Mouse (Mus musculus): ENCODE data around the gene Ern1. TPM values are rescaled to one million over a fixed set of nuclear protein-coding genes. Genes with fewer than 3 reads are reported as not detected.
A peak's percentile ranks its signal among the peaks of the same experiment; 100 is the strongest.
"Not testable (repeated sequence)": the region's sequence is repeated elsewhere in the genome, so short reads cannot be mapped to it uniquely, and the experiment has no call there.

Ern1 gene
- polyA plus RNA-seq, 1 experiment from 2014 or later, result 6.6 TPM

DNA sequence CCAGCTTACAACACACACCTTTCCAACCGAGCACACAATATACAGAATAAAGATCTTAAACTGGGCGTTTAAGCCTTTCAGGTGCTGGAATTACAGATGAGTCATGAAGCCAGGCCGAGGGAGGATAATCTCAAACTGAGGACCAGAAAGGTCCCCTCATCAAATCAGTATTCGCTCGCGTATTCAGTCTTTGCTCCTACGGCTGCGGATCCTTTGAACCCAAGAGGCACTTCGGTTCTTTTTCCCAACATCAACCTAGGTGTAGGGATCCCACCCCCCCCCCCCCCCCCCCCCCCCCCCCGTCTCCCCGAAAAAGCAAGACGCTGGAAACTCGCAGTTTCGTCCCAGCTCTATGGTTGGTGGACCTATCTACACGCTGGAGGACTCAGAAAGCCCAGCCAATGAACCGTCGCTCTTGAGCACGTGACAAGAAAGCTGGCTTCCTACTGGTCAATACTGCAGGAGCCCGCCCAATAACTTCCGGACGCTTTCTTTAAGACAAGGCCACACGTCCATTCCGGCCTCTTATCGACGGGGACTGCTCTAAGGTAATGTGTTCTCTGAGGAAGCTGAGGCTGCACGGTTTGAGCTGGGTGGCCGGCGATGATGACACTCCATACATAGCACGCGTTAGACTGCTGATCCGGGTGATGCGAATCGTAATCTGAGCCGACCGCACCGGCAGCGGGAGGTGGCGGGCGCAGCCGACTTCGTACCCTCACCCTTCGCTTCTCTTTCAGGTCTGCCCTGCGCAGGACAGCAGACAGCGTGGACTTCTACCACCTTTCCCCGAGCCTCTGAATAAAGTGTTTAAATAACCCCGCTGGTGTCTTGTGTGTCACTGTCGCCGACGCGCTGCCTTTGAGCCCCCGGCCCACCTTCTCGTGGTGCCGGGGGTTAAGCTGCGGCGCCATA is 13.0 kb upstream of the Ern1 start:
- Histone ChIP-seq H3K4me1 (ENCODE audit: control insufficient read depth, insufficient read depth, low read length) (no peaks in the 10 kb centered on the region), H3K4me3 (replicated peaks; ENCODE audit: low read depth, low read length) (peak overlapping the region; percentile 94), H3K36me3 (ENCODE audit: control insufficient read depth, insufficient read depth, low read length) (peaks cover 3% of the 10 kb centered on the region; the same call in 1 of the 2 replicates), H3K27me3 (ENCODE audit: control insufficient read depth, insufficient read depth, low read length) (no peaks in the 10 kb centered on the region), H3K27ac (replicated peaks; ENCODE audit: low read depth, low read length) (peak overlapping the region; percentile 97), H3K4me2 (ENCODE audit: low read length) (peak overlapping the region; percentile 79), H3K9ac (replicated peaks; ENCODE audit: low read length) (peak overlapping the region; percentile 99), H3K9me3 (ENCODE audit: control insufficient read depth, low read length) (no peaks in the 10 kb centered on the region)
- DNase-seq (peak; percentile 98), ATAC-seq (ENCODE audit: low FRiP score, low TSS enrichment) (peak; percentile 96)
- WGBS, result under 1% methylated on average over 53 of the region's 55 CpGs

DNA sequence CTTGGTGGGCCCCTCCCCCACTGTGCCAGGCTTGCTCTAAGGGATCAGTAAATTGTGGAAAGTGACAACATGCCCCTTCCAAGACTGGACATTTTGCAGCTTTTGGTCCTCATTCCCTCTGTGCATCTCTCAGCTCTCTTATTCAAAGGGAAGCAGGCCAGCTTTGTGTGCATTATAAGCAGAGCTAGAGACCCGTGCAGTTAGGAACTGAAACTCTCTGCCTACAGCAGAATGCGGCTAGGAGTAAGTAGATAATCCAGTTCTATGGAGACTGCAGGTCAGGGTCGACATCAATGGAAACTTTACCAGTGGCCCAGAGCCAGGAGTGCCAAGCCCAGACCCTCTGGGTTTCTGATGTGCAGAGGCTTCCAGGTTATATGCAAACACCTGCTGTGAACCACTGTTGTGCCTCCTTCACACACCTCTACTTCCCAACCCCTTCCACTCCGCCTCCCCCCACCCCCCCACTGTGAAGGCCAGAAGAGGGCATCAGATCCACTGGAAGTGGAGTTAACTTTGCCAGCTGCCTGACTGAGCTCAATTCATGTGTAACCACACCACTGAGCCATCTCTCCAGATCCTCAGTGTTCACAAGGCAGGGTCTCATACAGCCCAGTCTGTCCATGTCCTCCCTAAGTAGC is 11.2 kb upstream of the Ern1 start:
- no peak for ATAC-seq (ENCODE audit: low FRiP score, low TSS enrichment)
- Histone ChIP-seq H3K27ac (replicated peaks; ENCODE audit: low read depth, low read length) (no peak overlapping the region), H3K4me2 (ENCODE audit: low read length) (no peak overlapping the region), H3K36me3 (ENCODE audit: control insufficient read depth, insufficient read depth, low read length) (peaks cover 3% of the 10 kb centered on the region; the same call in 1 of the 2 replicates), H3K9me3 (ENCODE audit: control insufficient read depth, low read length) (no peaks in the 10 kb centered on the region), H3K9ac (replicated peaks; ENCODE audit: low read length) (no peak overlapping the region), H3K27me3 (ENCODE audit: control insufficient read depth, insufficient read depth, low read length) (no peaks in the 10 kb centered on the region), H3K4me3 (replicated peaks; ENCODE audit: low read depth, low read length) (no peak overlapping the region), H3K4me1 (ENCODE audit: control insufficient read depth, insufficient read depth, low read length) (no peaks in the 10 kb centered on the region)
- no peak for DNase-seq
- WGBS, result 14% methylated on average over 4 of the region's 4 CpGs

DNA sequence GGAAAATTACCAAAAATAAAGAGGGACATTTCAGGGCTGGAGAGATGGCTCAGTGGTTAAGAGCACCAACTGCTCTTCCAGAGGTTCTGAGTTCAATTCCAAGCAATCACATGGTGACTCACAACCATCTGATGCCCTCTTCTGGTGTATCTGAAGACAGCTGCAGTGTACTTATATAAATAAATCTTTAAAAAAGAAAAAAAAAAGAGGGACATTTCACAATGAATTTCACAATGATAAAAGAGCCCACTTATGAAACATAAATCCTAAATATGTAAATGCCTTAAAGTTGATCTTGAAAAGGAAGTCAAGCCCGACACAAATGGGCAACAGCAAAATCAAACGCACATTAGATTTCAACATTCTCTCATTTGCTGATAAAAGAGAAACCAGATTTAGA is 10.3 kb upstream of the Ern1 start:
- ATAC-seq (ENCODE audit: low FRiP score, low TSS enrichment), result no peak
- no peak overlapping the region for H3K9ac ChIP-seq (replicated peaks; ENCODE audit: low read length)
- no peaks in the 10 kb centered on the region for H3K27me3 ChIP-seq (ENCODE audit: control insufficient read depth, insufficient read depth, low read length)
- H3K27ac ChIP-seq (replicated peaks; ENCODE audit: low read depth, low read length), result no peak overlapping the region
- no peaks in the 10 kb centered on the region for H3K9me3 ChIP-seq (ENCODE audit: control insufficient read depth, low read length)
- peaks cover 2% of the 10 kb centered on the region; the same call in 1 of the 2 replicates for H3K36me3 ChIP-seq (ENCODE audit: control insufficient read depth, insufficient read depth, low read length)
- no peak for DNase-seq
- H3K4me1 ChIP-seq (ENCODE audit: control insufficient read depth, insufficient read depth, low read length), result no peaks in the 10 kb centered on the region
- 90% methylated on average over 2 of the region's 2 CpGs for WGBS
- no peak overlapping the region for H3K4me2 ChIP-seq (ENCODE audit: low read length)
- H3K4me3 ChIP-seq (replicated peaks; ENCODE audit: low read depth, low read length), result no peak overlapping the region

DNA sequence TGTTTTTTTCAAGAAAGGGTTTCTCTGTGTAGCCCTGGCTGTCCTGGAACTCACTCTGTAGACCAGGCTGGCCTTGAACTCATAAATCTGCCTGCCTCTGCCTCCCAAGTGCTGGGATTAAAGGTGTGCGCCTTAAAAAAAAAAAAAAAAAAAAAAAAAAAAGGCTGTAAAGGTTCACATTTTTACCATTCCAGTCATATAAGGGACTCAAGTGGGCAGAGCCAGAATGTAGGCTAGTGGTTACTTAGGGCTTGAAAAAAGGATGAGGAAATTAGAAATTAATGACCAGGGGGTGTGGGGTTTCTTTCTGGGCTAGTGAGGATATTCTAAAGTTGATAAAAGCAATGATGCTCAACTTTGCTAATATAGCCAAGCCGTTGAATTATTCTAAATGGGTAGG is 9.4 kb upstream of the Ern1 start:
- H3K4me3 ChIP-seq (replicated peaks; ENCODE audit: low read depth, low read length); DNase-seq; H3K9ac ChIP-seq (replicated peaks; ENCODE audit: low read length); ATAC-seq (ENCODE audit: low FRiP score, low TSS enrichment); H3K4me2 ChIP-seq (ENCODE audit: low read length); H3K27ac ChIP-seq (replicated peaks; ENCODE audit: low read depth, low read length); H3K9me3 ChIP-seq (ENCODE audit: control insufficient read depth, low read length); H3K36me3 ChIP-seq (ENCODE audit: control insufficient read depth, insufficient read depth, low read length); H3K4me1 ChIP-seq (ENCODE audit: control insufficient read depth, insufficient read depth, low read length); H3K27me3 ChIP-seq (ENCODE audit: control insufficient read depth, insufficient read depth, low read length): not testable (repeated sequence)
- 97% methylated on average over 2 of the region's 2 CpGs for WGBS

DNA sequence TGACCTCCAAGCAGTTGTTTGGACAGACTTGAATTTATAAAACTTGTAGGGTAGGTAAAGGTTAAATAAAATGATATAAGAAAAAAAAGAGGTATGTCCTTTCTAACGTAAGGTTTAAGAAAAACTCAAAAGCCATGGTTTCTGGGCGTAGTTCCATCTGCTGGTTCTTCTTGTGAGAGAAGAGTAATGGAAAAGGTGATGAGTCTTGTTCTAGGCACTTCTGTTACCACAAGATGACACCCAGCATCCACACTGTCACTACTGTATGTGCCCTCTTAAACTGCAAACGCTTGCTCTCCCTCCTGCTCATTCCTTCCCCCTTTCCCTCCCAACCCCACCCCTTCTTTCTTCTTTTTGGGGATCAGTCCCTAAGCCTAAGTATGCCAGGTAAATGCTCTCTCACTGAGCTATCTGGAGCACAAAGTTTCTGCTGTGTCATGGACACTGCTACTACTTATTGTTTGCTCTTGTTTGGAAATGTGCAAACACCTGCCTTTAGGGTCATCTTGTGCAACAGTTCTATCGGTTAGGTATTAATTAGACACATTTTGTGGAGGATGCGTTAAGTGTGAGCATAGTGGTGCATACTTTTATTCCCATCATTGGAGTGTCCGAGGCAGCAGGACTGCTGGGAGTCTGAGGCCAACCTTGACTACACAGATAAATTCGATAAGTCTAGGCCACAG is 5.5 kb upstream of the Ern1 start:
- Histone ChIP-seq H3K27ac (replicated peaks; ENCODE audit: low read depth, low read length) (no peak overlapping the region), H3K9me3 (ENCODE audit: control insufficient read depth, low read length) (no peaks in the 10 kb centered on the region), H3K4me1 (ENCODE audit: control insufficient read depth, insufficient read depth, low read length) (0 out of 2 replicates have a peak, but pooled peaks cover 2% of the 10 kb centered on the region), H3K36me3 (ENCODE audit: control insufficient read depth, insufficient read depth, low read length) (no peaks in the 10 kb centered on the region), H3K4me2 (ENCODE audit: low read length) (no peak overlapping the region), H3K9ac (replicated peaks; ENCODE audit: low read length) (no peak overlapping the region), H3K27me3 (ENCODE audit: control insufficient read depth, insufficient read depth, low read length) (no peaks in the 10 kb centered on the region), H3K4me3 (replicated peaks; ENCODE audit: low read depth, low read length) (no peak overlapping the region)
- DNase-seq (no peak), ATAC-seq (ENCODE audit: low FRiP score, low TSS enrichment) (no peak)
- WGBS, result 82% methylated on average over 7 of the region's 7 CpGs

DNA sequence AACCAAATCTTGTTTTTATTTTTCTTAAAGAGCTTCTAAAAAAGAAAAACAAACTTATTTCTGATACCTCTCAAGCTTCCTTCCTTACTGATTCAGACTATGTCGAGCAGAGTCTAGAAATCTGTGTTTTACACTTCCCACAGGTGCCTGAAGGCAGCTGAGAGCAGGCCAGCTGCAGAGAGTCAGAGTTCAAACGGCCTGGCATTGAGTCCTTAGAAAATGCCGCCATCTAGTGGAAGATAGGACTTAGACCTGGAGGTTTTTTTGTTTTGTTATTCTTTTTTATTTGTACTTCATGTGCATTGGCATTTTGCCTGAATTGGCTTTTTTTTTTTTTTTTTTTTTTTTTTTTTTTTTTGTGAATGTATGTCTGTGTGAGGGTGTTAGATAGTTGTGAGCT is 3.7 kb upstream of the Ern1 start:
- WGBS, result 0% methylated on average over 3 of the region's 3 CpGs
- peak; percentile 93 for DNase-seq

DNA sequence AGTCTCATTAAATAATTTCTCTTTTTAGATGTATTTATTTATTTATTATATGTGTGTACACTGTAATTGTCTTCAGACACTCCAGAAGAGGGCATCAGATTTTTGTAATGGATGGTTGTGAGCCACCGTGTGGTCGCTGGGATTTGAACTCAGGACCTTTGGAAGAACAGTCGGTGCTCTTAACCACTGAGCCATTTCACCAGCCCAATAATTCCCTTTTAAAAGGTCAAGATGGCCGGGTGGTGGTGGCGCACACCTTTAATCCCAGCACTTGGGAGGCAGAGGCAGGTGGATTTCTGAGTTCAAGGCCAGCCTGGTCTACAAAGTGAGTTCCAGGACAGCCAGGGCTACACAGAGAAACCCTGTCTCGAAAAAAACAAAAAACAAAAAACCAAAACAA is 2.9 kb upstream of the Ern1 start:
- H3K9ac ChIP-seq (replicated peaks; ENCODE audit: low read length); H3K27ac ChIP-seq (replicated peaks; ENCODE audit: low read depth, low read length); DNase-seq; H3K27me3 ChIP-seq (ENCODE audit: control insufficient read depth, insufficient read depth, low read length); H3K4me2 ChIP-seq (ENCODE audit: low read length); H3K4me3 ChIP-seq (replicated peaks; ENCODE audit: low read depth, low read length); H3K36me3 ChIP-seq (ENCODE audit: control insufficient read depth, insufficient read depth, low read length); H3K9me3 ChIP-seq (ENCODE audit: control insufficient read depth, low read length); ATAC-seq (ENCODE audit: low FRiP score, low TSS enrichment): not testable (repeated sequence)
- H3K4me1 ChIP-seq (ENCODE audit: control insufficient read depth, insufficient read depth, low read length), result peaks cover 13% of the 10 kb centered on the region
- WGBS, result 85% methylated on average over 6 of the region's 6 CpGs

More for the DNA sequence above, 3.7 kb upstream of the Ern1 start:
- H3K9ac ChIP-seq (replicated peaks; ENCODE audit: low read length), result no peak overlapping the region
- H3K36me3 ChIP-seq (ENCODE audit: control insufficient read depth, insufficient read depth, low read length), result no peaks in the 10 kb centered on the region
- no peaks in the 10 kb centered on the region for H3K27me3 ChIP-seq (ENCODE audit: control insufficient read depth, insufficient read depth, low read length)
- H3K9me3 ChIP-seq (ENCODE audit: control insufficient read depth, low read length), result no peaks in the 10 kb centered on the region
- no peak for ATAC-seq (ENCODE audit: low FRiP score, low TSS enrichment)
- H3K27ac ChIP-seq (replicated peaks; ENCODE audit: low read depth, low read length), result no peak overlapping the region
- no peak overlapping the region for H3K4me3 ChIP-seq (replicated peaks; ENCODE audit: low read depth, low read length)
- no peak overlapping the region for H3K4me2 ChIP-seq (ENCODE audit: low read length)
- peaks cover 9% of the 10 kb centered on the region for H3K4me1 ChIP-seq (ENCODE audit: control insufficient read depth, insufficient read depth, low read length)

DNA sequence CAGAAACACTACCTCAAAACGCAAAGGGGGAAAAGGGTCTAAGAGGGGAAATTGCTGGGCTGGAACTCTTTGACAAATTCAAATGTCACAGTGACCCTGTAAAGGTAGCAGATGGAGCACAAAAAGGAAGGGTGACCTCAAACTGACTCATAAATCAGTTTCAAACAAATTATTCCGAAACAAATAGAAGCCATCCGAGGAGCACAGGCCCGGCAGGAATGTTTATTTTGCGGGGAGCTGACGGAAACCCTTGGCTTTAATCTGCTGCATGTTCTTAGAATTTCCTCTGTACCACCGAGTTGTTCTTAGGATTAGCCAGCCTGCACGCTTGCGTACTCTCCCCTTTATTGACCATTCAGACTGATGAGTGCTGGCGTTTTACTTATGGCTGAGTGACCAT is 2.4 kb upstream of the Ern1 start:
- 78% methylated on average over 10 of the region's 10 CpGs for WGBS
- H3K9me3 ChIP-seq (ENCODE audit: control insufficient read depth, low read length), result no peaks in the 10 kb centered on the region
- no peaks in the 10 kb centered on the region for H3K36me3 ChIP-seq (ENCODE audit: control insufficient read depth, insufficient read depth, low read length)
- no peak overlapping the region for H3K9ac ChIP-seq (replicated peaks; ENCODE audit: low read length)
- no peak overlapping the region for H3K27ac ChIP-seq (replicated peaks; ENCODE audit: low read depth, low read length)
- DNase-seq, result no peak
- H3K4me2 ChIP-seq (ENCODE audit: low read length), result no peak overlapping the region
- H3K27me3 ChIP-seq (ENCODE audit: control insufficient read depth, insufficient read depth, low read length), result no peaks in the 10 kb centered on the region
- no peak for ATAC-seq (ENCODE audit: low FRiP score, low TSS enrichment)
- no peak overlapping the region for H3K4me3 ChIP-seq (replicated peaks; ENCODE audit: low read depth, low read length)
- H3K4me1 ChIP-seq (ENCODE audit: control insufficient read depth, insufficient read depth, low read length), result peaks cover 13% of the 10 kb centered on the region

All from midbrain, embryonic 14.5 days (tissue).